Mouse (Mus musculus): ENCODE measurements at regions not wholly inside any gene's neighbourhood (a gene's known extent, or its start where the extent isn't known, plus 50 kb on each side); places are given as distances from the start of the nearest gene placed in this dataset.

DNA sequence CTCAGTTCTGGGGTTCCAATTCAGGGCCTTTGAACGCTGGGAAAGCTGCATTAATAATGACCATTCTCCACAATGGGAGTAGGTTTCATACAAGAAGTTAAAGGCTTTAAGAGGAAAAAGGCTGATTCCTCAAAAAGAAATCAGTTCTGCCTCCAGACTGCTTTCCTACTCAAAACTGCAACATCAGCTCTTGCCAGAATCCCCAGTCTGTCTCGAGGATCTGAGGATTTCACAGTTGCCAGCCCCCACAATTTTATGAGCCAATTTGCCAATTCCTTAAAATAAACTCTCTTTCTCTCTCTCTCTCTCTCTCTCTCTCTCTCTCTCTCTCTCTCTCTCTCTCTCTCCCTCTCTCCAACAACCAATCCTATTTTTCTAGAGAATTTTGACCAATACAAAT, 51.3 kb upstream of the Nhs start:
- no peak for DNase-seq (ENCODE audit: low spot score)
